Mouse (Mus musculus) heart, embryonic 12.5 days (tissue): ENCODE data around the gene BC048403. TPM values are rescaled to one million over a fixed set of nuclear protein-coding genes. Genes with fewer than 3 reads are reported as not detected.
"Not testable (repeated sequence)": the region's sequence is repeated elsewhere in the genome, so short reads cannot be mapped to it uniquely, and the experiment has no call there.

Experiments used
- ATAC-seq: fragments of 200-750 bp; cut with Nextera tagmentation; 2 replicates; pipeline ENCODE4 v1.8.0; 2017; ENCODE audit warnings: moderate TSS enrichment, moderate library complexity; ENCODE audit not compliant: insufficient number of reproducible peaks, low FRiP score
- H3K27ac ChIP-seq: fragments of 300-500 bp; sonication (generic); 2 replicates; pipeline ENCODE4 v1.5.1; 2016; ENCODE audit warnings: mild to moderate bottlenecking, moderate library complexity; ENCODE audit not compliant: poor library complexity, severe bottlenecking
- H3K27me3 ChIP-seq: fragments of 300-500 bp; sonication (generic); replicated peaks from 2 replicates; pipeline ENCODE4 v1.6.1; 2016; ENCODE audit warnings: mild to moderate bottlenecking, moderate library complexity
- H3K36me3 ChIP-seq: fragments of 300-500 bp; sonication (generic); 2 replicates; pipeline ENCODE4 v1.6.1; 2016; ENCODE audit warnings: mild to moderate bottlenecking, moderate library complexity
- H3K4me1 ChIP-seq: fragments of 300-500 bp; sonication (generic); replicated peaks from 2 replicates; pipeline ENCODE4 v1.6.1; 2016; ENCODE audit warnings: mild to moderate bottlenecking
- H3K4me2 ChIP-seq: fragments of 300-500 bp; sonication (generic); 2 replicates; pipeline ENCODE4 v1.6.1; 2016; ENCODE audit warnings: mild to moderate bottlenecking, moderate library complexity
- H3K4me3 ChIP-seq: fragments of 300-500 bp; sonication (generic); 2 replicates; pipeline ENCODE4 v1.5.1; 2016; ENCODE audit warnings: mild to moderate bottlenecking
- H3K9ac ChIP-seq: fragments of 300-500 bp; sonication (generic); 2 replicates; pipeline ENCODE4 v1.6.1; 2016; ENCODE audit warnings: mild to moderate bottlenecking, moderate library complexity
- H3K9me3 ChIP-seq: fragments of 300-500 bp; sonication (generic); replicated peaks from 2 replicates; pipeline ENCODE4 v1.6.1; 2016; ENCODE audit warnings: mild to moderate bottlenecking, moderate library complexity
- WGBS: fragments of 180-500 bp; shearing (Covaris S2); methylation state at CpG from one replicate; pipeline ENCODE4 v1.1.7; 2016; 5-methylcytosine and 5-hydroxymethylcytosine counted together
- polyA plus RNA-seq: library from polyadenylated mRNA; unstranded; fragments of >200 nt; fragmentation: Nextera tagmentation; extraction: Ambion mirVana; gene quantifications from 2 replicates; pipeline ENCODE4 v1.2.1, GENCODE M21; 2016

Gene BC048403
- polyA plus RNA-seq, 1 experiment from 2014 or later: 2.6 TPM

- Histone ChIP-seq H3K4me1 (no peaks in the 10 kb centered on the region), H3K27ac (no peak overlapping the region), H3K9ac (no peak overlapping the region), H3K4me3 (no peak overlapping the region), H3K4me2 (no peak overlapping the region), H3K9me3 (no peaks in the 10 kb centered on the region), H3K27me3 (no peaks in the 10 kb centered on the region), H3K36me3 (no peaks in the 10 kb centered on the region)
- WGBS: 46% methylated on average over 8 of the region's 8 CpGs
- no peak for ATAC-seq
Observed at GRCm38 (mm10) chr10:121759095-121759494, 19.4 kb downstream of the BC048403 start.

- no peaks in the 10 kb centered on the region for H3K27me3 ChIP-seq
- no peak overlapping the region for H3K27ac ChIP-seq
- H3K9me3 ChIP-seq: no peaks in the 10 kb centered on the region
- H3K4me3 ChIP-seq: no peak overlapping the region
- no peaks in the 10 kb centered on the region for H3K4me1 ChIP-seq
- no peaks in the 10 kb centered on the region for H3K36me3 ChIP-seq
- no peak overlapping the region for H3K9ac ChIP-seq
- no peak for ATAC-seq
- 83% methylated on average over 9 of the region's 9 CpGs for WGBS
- H3K4me2 ChIP-seq: no peak overlapping the region
Observed at GRCm38 (mm10) chr10:121762141-121762540, 22.4 kb downstream of the BC048403 start.

- ATAC-seq: no peak
- Histone ChIP-seq H3K36me3 (no peaks in the 10 kb centered on the region), H3K4me3 (no peak overlapping the region), H3K4me2 (no peak overlapping the region), H3K27me3 (no peaks in the 10 kb centered on the region), H3K9me3 (no peaks in the 10 kb centered on the region), H3K4me1 (no peaks in the 10 kb centered on the region), H3K27ac (no peak overlapping the region), H3K9ac (no peak overlapping the region)
- WGBS: 81% methylated on average over 9 of the region's 13 CpGs
Observed at GRCm38 (mm10) chr10:121763191-121763590, 23.5 kb downstream of the BC048403 start.

DNA sequence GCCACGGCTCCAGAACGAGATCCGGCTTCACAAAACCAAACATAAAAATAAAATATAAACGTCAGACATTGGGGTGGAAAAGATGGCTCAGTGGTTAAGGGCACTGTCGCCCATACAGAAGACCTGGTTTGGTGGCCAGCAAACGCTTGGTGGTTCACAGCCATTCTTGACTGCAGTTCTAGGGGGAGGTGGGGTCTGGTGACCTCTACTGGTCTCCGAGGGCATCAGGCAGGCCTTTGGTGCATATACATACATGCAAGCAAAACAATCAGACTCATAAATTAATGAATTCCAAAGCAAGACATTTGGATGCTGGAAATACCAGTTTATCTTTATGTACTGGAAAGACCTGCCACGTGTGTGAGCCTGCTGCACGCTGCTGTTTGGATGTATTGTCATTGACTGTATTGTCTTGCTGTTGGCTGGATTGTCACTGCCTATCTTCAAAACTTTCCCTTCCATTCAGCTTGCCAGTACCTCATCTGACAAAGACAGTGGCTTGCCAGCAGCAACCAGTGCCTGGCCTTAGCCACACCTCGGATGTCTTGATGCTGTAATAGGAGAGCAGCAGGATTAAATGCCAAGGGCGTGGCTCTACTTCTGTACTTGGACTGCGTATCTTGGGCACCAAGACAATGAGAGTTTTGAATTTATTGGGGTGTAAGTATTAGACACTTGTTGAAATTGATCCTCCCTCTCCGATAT lies 24.9 kb downstream of the BC048403 start:
- no peak overlapping the region for H3K27ac ChIP-seq
- no peaks in the 10 kb centered on the region for H3K9me3 ChIP-seq
- ATAC-seq: no peak
- H3K9ac ChIP-seq: no peak overlapping the region
- WGBS: 78% methylated on average over 13 of the region's 13 CpGs
- H3K4me2 ChIP-seq: no peak overlapping the region
- H3K4me1 ChIP-seq: no peaks in the 10 kb centered on the region
- no peak overlapping the region for H3K4me3 ChIP-seq
- H3K27me3 ChIP-seq: no peaks in the 10 kb centered on the region
- no peaks in the 10 kb centered on the region for H3K36me3 ChIP-seq

- WGBS: 79% methylated on average over 10 of the region's 10 CpGs
- Histone ChIP-seq H3K9ac (no peak overlapping the region), H3K27ac (no peak overlapping the region), H3K36me3 (no peaks in the 10 kb centered on the region), H3K4me1 (no peaks in the 10 kb centered on the region), H3K9me3 (no peaks in the 10 kb centered on the region), H3K4me2 (no peak overlapping the region), H3K4me3 (no peak overlapping the region), H3K27me3 (no peaks in the 10 kb centered on the region)
- ATAC-seq: no peak
Observed at GRCm38 (mm10) chr10:121765174-121766057, 25.7 kb downstream of the BC048403 start.

DNA sequence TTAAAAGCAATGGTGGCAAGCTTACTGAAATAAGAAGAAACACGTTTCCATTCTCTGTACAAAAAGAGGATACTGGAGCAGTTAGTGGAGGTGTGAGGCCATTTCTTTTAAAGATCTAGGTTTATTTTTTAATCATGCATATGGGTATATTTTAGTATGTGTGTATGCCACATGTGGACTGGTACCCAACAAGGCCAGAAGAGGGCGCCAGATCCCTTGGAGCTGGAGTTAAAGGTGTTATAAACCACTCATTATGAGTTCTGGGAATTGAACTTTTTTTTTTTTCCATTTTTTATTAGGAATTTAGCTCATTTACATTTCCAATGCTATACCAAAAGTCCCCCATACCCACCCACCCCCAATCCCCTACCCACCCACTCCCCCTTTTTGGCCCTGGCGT lies 27.6 kb downstream of the BC048403 start:
- 67% methylated on average over 3 of the region's 3 CpGs for WGBS
- ATAC-seq, H3K27me3 ChIP-seq, H3K27ac ChIP-seq, H3K9ac ChIP-seq, H3K4me3 ChIP-seq, H3K9me3 ChIP-seq, H3K4me1 ChIP-seq, H3K4me2 ChIP-seq, H3K36me3 ChIP-seq: not testable (repeated sequence)

- no peak overlapping the region for H3K27ac ChIP-seq
- H3K4me3 ChIP-seq: no peak overlapping the region
- no peaks in the 10 kb centered on the region for H3K36me3 ChIP-seq
- H3K9me3 ChIP-seq: no peaks in the 10 kb centered on the region
- 87% methylated on average over 5 of the region's 5 CpGs for WGBS
- no peak for ATAC-seq
- H3K4me2 ChIP-seq: no peak overlapping the region
- H3K27me3 ChIP-seq: no peaks in the 10 kb centered on the region
- H3K4me1 ChIP-seq: no peaks in the 10 kb centered on the region
- no peak overlapping the region for H3K9ac ChIP-seq
Observed at GRCm38 (mm10) chr10:121769711-121770110, 30.0 kb downstream of the BC048403 start.

- 0 out of 2 replicates have a peak, but pooled peaks cover 5% of the 10 kb centered on the region for H3K27me3 ChIP-seq
- peak overlapping the region; percentile 15 for H3K4me3 ChIP-seq
- 49% methylated on average over 20 of the region's 20 CpGs for WGBS
- H3K27ac ChIP-seq: no peak overlapping the region
- peak overlapping the region; percentile 43 for H3K4me2 ChIP-seq
- H3K9ac ChIP-seq: no peak overlapping the region
- no peaks in the 10 kb centered on the region; the same call in 1 of the 2 replicates for H3K4me1 ChIP-seq
- ATAC-seq: no peak
- no peaks in the 10 kb centered on the region for H3K36me3 ChIP-seq
- no peaks in the 10 kb centered on the region for H3K9me3 ChIP-seq
Observed at GRCm38 (mm10) chr10:121770624-121771577, 31.2 kb downstream of the BC048403 start.

- WGBS: 73% methylated on average over 4 of the region's 4 CpGs
- Histone ChIP-seq H3K27me3 (0 out of 2 replicates have a peak, but pooled peaks cover 5% of the 10 kb centered on the region), H3K36me3 (no peaks in the 10 kb centered on the region), H3K27ac (no peak overlapping the region), H3K4me2 (no peak overlapping the region), H3K4me3 (no peak overlapping the region), H3K9ac (no peak overlapping the region), H3K4me1 (no peaks in the 10 kb centered on the region; the same call in 1 of the 2 replicates), H3K9me3 (no peaks in the 10 kb centered on the region)
- ATAC-seq: no peak
Observed at GRCm38 (mm10) chr10:121773813-121774212, 34.1 kb downstream of the BC048403 start.

DNA sequence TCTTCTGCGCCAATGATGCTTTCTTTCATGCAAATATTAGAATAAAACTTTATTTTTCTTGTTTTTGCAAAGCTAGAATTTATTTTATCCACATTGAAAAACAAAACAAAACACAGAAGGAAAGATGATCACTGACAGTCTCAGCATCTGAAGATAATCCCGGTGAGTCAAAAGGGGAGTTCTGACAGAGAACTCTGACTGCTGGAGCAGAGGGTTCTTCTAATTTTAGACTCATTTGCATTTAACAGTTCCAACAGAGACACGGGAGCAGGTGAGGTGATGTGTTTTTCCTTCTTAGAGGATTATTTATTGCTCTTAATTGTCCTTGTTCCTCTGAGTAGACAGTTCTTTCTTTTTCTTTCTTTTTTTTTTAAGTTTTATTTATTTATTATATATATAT lies 36.3 kb downstream of the BC048403 start:
- H3K36me3 ChIP-seq: no peaks in the 10 kb centered on the region
- no peak for ATAC-seq
- H3K9ac ChIP-seq: no peak overlapping the region
- H3K4me1 ChIP-seq: no peaks in the 10 kb centered on the region; the same call in 1 of the 2 replicates
- 46% methylated on average over 3 of the region's 3 CpGs for WGBS
- no peak overlapping the region for H3K27ac ChIP-seq
- H3K9me3 ChIP-seq: no peaks in the 10 kb centered on the region
- H3K4me2 ChIP-seq: no peak overlapping the region
- H3K4me3 ChIP-seq: no peak overlapping the region
- H3K27me3 ChIP-seq: 0 out of 2 replicates have a peak, but pooled peaks cover 5% of the 10 kb centered on the region
